12 mouse cellular contexts compared by ENCODE assay signal in genomic region chr9:32443817-32444216, GRCm38 (mm10).
A peak's percentile ranks its signal among the peaks of the same experiment; 100 is the strongest.
DNase-seq lines count a peak whose midpoint lies in the region; ATAC-seq and TF ChIP-seq lines count a peak whose summit lies in the region.
"Had no signal": no experiment of that assay in that cellular context is flagged by ENCODE, and none has a peak within 500 bp of the region (broad histone marks: within the 10 kb centered on the region; RNA-seq: fewer than 3 reads in every experiment).

No protein-coding gene starts in this region.

- no peak for TF ChIP-seq POLR2A in CH12.LX (IDR thresholded peaks at IDR 0.05; ENCODE audit: low read depth, low read length)

- 45% methylated on average over 6 of the region's 6 CpGs for WGBS in forebrain, embryonic 14.5 days
- 44% methylated on average over 6 of the region's 6 CpGs for WGBS in forebrain, embryonic 16.5 days
- 21% methylated on average over 6 of the region's 6 CpGs for WGBS in embryonic facial prominence, embryonic 15.5 days

- DNase-seq in forebrain, embryonic 14.5 days (ENCODE audit: low spot score), result peak; percentile 33
- peak; percentile 11 for DNase-seq in CH12.LX (ENCODE audit: extremely low read depth)
- peak; percentile 66 to 70 for DNase-seq in heart, postnatal 10 days
- no peak for DNase-seq in spleen, postnatal 36 days (ENCODE audit: low spot score in 2 of 2)
- no peak for DNase-seq in urinary bladder, adult 18-20 months (ENCODE audit: low spot score in 2 of 2)
- no peak for DNase-seq in frontal cortex, adult 2 months (ENCODE audit: extremely low spot score in 1 of 2, low spot score in 1 of 2)
- DNase-seq: B cell, adult 2 months had no signal

- H3K36me3 ChIP-seq in forebrain, embryonic 14.5 days (ENCODE audit: control insufficient read depth, insufficient read depth, low read length), result no peaks in the 10 kb centered on the region
- no peaks in the 10 kb centered on the region for H3K36me3 ChIP-seq in forebrain, embryonic 16.5 days (ENCODE audit: control insufficient read depth, insufficient read depth)
- peaks cover 36 to 80% of the 10 kb centered on the region in 2 experiments for H3K36me3 ChIP-seq in CH12.LX (replicated peaks in 1 of 2; ENCODE audit: control insufficient read depth in 1 of 2, insufficient read depth in 1 of 2, low read length in 1 of 2)
- H3K36me3 ChIP-seq in embryonic facial prominence, embryonic 15.5 days, result no peaks in the 10 kb centered on the region
- H3K36me3 ChIP-seq: forebrain, embryonic 12.5 days had no signal

- no peak for TF ChIP-seq CTCF in CH12.LX (conservative IDR thresholded peaks at IDR 0.05 in 1 of 2, IDR thresholded peaks at IDR 0.05 in 1 of 2; ENCODE audit: low read depth in 2 of 2, low read length in 2 of 2)

- in situ Hi-C loops in CH12.LX (cut with MboI; ENCODE audit: low pct_ligation_motif_present, low pct_unique_long_range_greater_than_20kb, low sequenced_read_pairs), result no loop called here

- TF ChIP-seq RAD21 in CH12.LX (IDR thresholded peaks at IDR 0.05; ENCODE audit: low read depth, low read length), result no peak

- H3K27me3 ChIP-seq in forebrain, embryonic 14.5 days (replicated peaks; ENCODE audit: control insufficient read depth, insufficient read depth, low read length), result no peaks in the 10 kb centered on the region
- no peaks in the 10 kb centered on the region for H3K27me3 ChIP-seq in forebrain, embryonic 16.5 days (replicated peaks; ENCODE audit: control insufficient read depth, insufficient read depth, low read length)
- no peaks in the 10 kb centered on the region for H3K27me3 ChIP-seq in CH12.LX (replicated peaks)
- H3K27me3 ChIP-seq in embryonic facial prominence, embryonic 15.5 days, result no peaks in the 10 kb centered on the region

- TF ChIP-seq EP300 in CH12.LX (IDR thresholded peaks at IDR 0.05; ENCODE audit: low read length), result no peak

- no peaks in the 10 kb centered on the region for H3K79me2 ChIP-seq in CH12.LX (replicated peaks; ENCODE audit: control insufficient read depth, extremely low read depth, insufficient read depth, poor library complexity, severe bottlenecking)

- intact Hi-C loops in heart, postnatal 10 days (cut with DNase I), result no loop called here

- H3K4me3 ChIP-seq in forebrain, embryonic 14.5 days (ENCODE audit: low read depth, low read length), result no peak overlapping the region
- no peak overlapping the region for H3K4me3 ChIP-seq in forebrain, embryonic 16.5 days (replicated peaks; ENCODE audit: low read length)
- H3K4me3 ChIP-seq in CH12.LX (replicated peaks in 1 of 3; ENCODE audit: low read depth in 2 of 3, low read length in 2 of 3, poor library complexity in 1 of 3), result no peak overlapping the region
- H3K4me3 ChIP-seq in embryonic facial prominence, embryonic 15.5 days (replicated peaks), result no peak overlapping the region
- H3K4me3 ChIP-seq: forebrain, embryonic 12.5 days had no signal

- no peak for ATAC-seq in forebrain, embryonic 14.5 days
- ATAC-seq in forebrain, embryonic 16.5 days, result no peak
- peak; percentile 54; the same call in 1 of the 2 replicates for ATAC-seq in embryonic facial prominence, embryonic 15.5 days (ENCODE audit: insufficient number of reproducible peaks, low FRiP score, low TSS enrichment, low read depth)

- dilution Hi-C loops in CH12.LX (cut with MboI; ENCODE audit: extremely low pct_ligation_motif_present, extremely low pct_unique_long_range_greater_than_20kb, low sequenced_read_pairs), result no loop called here

- no peak overlapping the region for H3K27ac ChIP-seq in forebrain, embryonic 14.5 days (ENCODE audit: low read depth, low read length)
- no peak overlapping the region for H3K27ac ChIP-seq in forebrain, embryonic 16.5 days (ENCODE audit: low read length)
- H3K27ac ChIP-seq in CH12.LX (ENCODE audit: insufficient read depth, low read depth), result no peak overlapping the region
- 0 out of 2 replicates have a peak overlapping the region, but pooled peaks have one; percentile 17 for H3K27ac ChIP-seq in embryonic facial prominence, embryonic 15.5 days (replicated peaks)
- H3K27ac ChIP-seq: forebrain, embryonic 12.5 days; macrophage; stomach, postnatal 0 days had no signal

- H3K4me2 ChIP-seq in forebrain, embryonic 14.5 days (ENCODE audit: low read length), result no peak overlapping the region
- no peak overlapping the region for H3K4me2 ChIP-seq in forebrain, embryonic 16.5 days (ENCODE audit: low read length)
- no peak overlapping the region for H3K4me2 ChIP-seq in CH12.LX (ENCODE audit: insufficient read depth, low read depth, poor library complexity, severe bottlenecking)
- no peak overlapping the region for H3K4me2 ChIP-seq in embryonic facial prominence, embryonic 15.5 days (replicated peaks)
- H3K4me2 ChIP-seq: forebrain, embryonic 12.5 days had no signal

- H3K4me1 ChIP-seq in forebrain, embryonic 14.5 days (ENCODE audit: control insufficient read depth, insufficient read depth, low read length), result no peaks in the 10 kb centered on the region
- H3K4me1 ChIP-seq in forebrain, embryonic 16.5 days (replicated peaks; ENCODE audit: control insufficient read depth, insufficient read depth, low read length), result peaks cover 3% of the 10 kb centered on the region; the same call in 1 of the 2 replicates
- H3K4me1 ChIP-seq in CH12.LX (ENCODE audit: control insufficient read depth in 1 of 2, insufficient read depth in 2 of 2), result peaks cover 3 to 31% of the 10 kb centered on the region in 2 experiments
- no peaks in the 10 kb centered on the region for H3K4me1 ChIP-seq in embryonic facial prominence, embryonic 15.5 days
- H3K4me1 ChIP-seq: forebrain, embryonic 12.5 days had no signal

- H3K9me3 ChIP-seq in forebrain, embryonic 14.5 days (replicated peaks; ENCODE audit: control insufficient read depth, low read length), result no peaks in the 10 kb centered on the region
- H3K9me3 ChIP-seq in forebrain, embryonic 16.5 days (ENCODE audit: control insufficient read depth, low read length), result no peaks in the 10 kb centered on the region
- H3K9me3 ChIP-seq in CH12.LX (replicated peaks; ENCODE audit: low read length), result no peaks in the 10 kb centered on the region
- H3K9me3 ChIP-seq in embryonic facial prominence, embryonic 15.5 days (replicated peaks), result no peaks in the 10 kb centered on the region
- H3K9me3 ChIP-seq: forebrain, embryonic 12.5 days had no signal

- no peak overlapping the region for H3K9ac ChIP-seq in forebrain, embryonic 14.5 days (ENCODE audit: low read length)
- no peak overlapping the region for H3K9ac ChIP-seq in forebrain, embryonic 16.5 days (replicated peaks; ENCODE audit: low read depth, low read length)
- H3K9ac ChIP-seq in CH12.LX (ENCODE audit: insufficient read depth, low read depth), result no peak overlapping the region
- H3K9ac ChIP-seq in embryonic facial prominence, embryonic 15.5 days, result no peak overlapping the region
- H3K9ac ChIP-seq: forebrain, embryonic 12.5 days had no signal

TF ChIP-seq in CH12.LX, 34 proteins besides CTCF, POLR2A, EP300 and RAD21:
- no peak for TF ChIP-seq CHD2 (IDR thresholded peaks at IDR 0.05; ENCODE audit: low read length)
- no peak for TF ChIP-seq BHLHE40 (IDR thresholded peaks at IDR 0.05; ENCODE audit: low read depth, low read length)
- no peak for TF ChIP-seq MXI1 (IDR thresholded peaks at IDR 0.05; ENCODE audit: low read depth, low read length)
- TF ChIP-seq ETS1 (conservative IDR thresholded peaks at IDR 0.05; ENCODE audit: low read depth, low read length), result no peak
- no peak for TF ChIP-seq USF1 (IDR thresholded peaks at IDR 0.05; ENCODE audit: low read depth, low read length)
- TF ChIP-seq SMC3 (IDR thresholded peaks at IDR 0.05; ENCODE audit: low read depth, low read length), result no peak
- TF ChIP-seq MAFK (IDR thresholded peaks at IDR 0.05; ENCODE audit: insufficient replicate concordance, low read length), result no peak
- no peak for TF ChIP-seq RCOR1 (conservative IDR thresholded peaks at IDR 0.05; ENCODE audit: low read depth, low read length)
- no peak for TF ChIP-seq PAX5 (IDR thresholded peaks at IDR 0.05; ENCODE audit: low read length)
- no peak for TF ChIP-seq POLR2AphosphoS2 (IDR thresholded peaks at IDR 0.05; ENCODE audit: low read depth, low read length)
- TF ChIP-seq TBP (conservative IDR thresholded peaks at IDR 0.05; ENCODE audit: low read depth, low read length), result no peak
- no peak for TF ChIP-seq IRF4 (IDR thresholded peaks at IDR 0.05; ENCODE audit: low read depth, low read length)
- no peak for TF ChIP-seq NRF1 (IDR thresholded peaks at IDR 0.05; ENCODE audit: low read depth, low read length)
- no peak for TF ChIP-seq JUND (conservative IDR thresholded peaks at IDR 0.05; ENCODE audit: low read depth, low read length)
- no peak for TF ChIP-seq E2F4 (IDR thresholded peaks at IDR 0.05; ENCODE audit: insufficient replicate concordance, low read depth, low read length)
- no peak for TF ChIP-seq ELF1 (IDR thresholded peaks at IDR 0.05; ENCODE audit: low read depth, low read length)
- TF ChIP-seq NELFE (IDR thresholded peaks at IDR 0.05; ENCODE audit: low read depth, low read length), result no peak

Comparison
In these comparisons a context has a peak if more than half of its experiments do, and no peak if none do; other contexts are left out.
1. DNase-seq: peak in forebrain, embryonic 14.5 days (single experiment), CH12.LX (single experiment) and heart, postnatal 10 days (2 of 2); none in spleen, postnatal 36 days (0 of 2), urinary bladder, adult 18-20 months (0 of 2) and frontal cortex, adult 2 months (0 of 2).